Mouse (Mus musculus) midbrain, embryonic 10.5 days (tissue): Measurements from ENCODE around the gene Lyve1. TPM values are rescaled to one million over a fixed set of nuclear protein-coding genes. Genes with fewer than 3 reads are reported as not detected.
A peak's percentile ranks its signal among the peaks of the same experiment; 100 is the strongest.

ENCODE experiments used
- DNase-seq: peaks from one replicate; pipeline ENCODE4 v3.0.0-alpha.2; 2017; ENCODE audit warnings: low spot score
- H3K27ac ChIP-seq: fragments of 300-500 bp; sonication (generic); replicated peaks from 2 replicates; pipeline ENCODE4 v1.5.1; 2016; ENCODE audit warnings: mild to moderate bottlenecking
- H3K27me3 ChIP-seq: fragments of 300-500 bp; sonication (generic); 2 replicates; pipeline ENCODE4 v1.6.1; 2016; ENCODE audit warnings: low read depth, mild to moderate bottlenecking; ENCODE audit not compliant: poor library complexity, severe bottlenecking
- H3K36me3 ChIP-seq: fragments of 300-500 bp; sonication (generic); 2 replicates; pipeline ENCODE4 v1.6.1; 2016; ENCODE audit warnings: mild to moderate bottlenecking, moderate library complexity
- H3K4me1 ChIP-seq: fragments of 300-500 bp; sonication (generic); 2 replicates; pipeline ENCODE4 v1.6.1; 2016
- H3K4me3 ChIP-seq: fragments of 300-500 bp; sonication (generic); 2 replicates; pipeline ENCODE4 v1.5.1; 2016; ENCODE audit warnings: mild to moderate bottlenecking, moderate library complexity
- H3K9me3 ChIP-seq: fragments of 300-500 bp; sonication (generic); replicated peaks from 2 replicates; pipeline ENCODE4 v1.6.1; 2016; ENCODE audit warnings: mild to moderate bottlenecking
- WGBS: fragments of 180-500 bp; shearing (Covaris S2); methylation state at CpG from one replicate; pipeline ENCODE4 v1.1.7; 2016; 5-methylcytosine and 5-hydroxymethylcytosine counted together
- polyA plus RNA-seq: library from polyadenylated mRNA; unstranded; fragments of >200 nt; fragmentation: Nextera tagmentation; extraction: Ambion mirVana; gene quantifications from 2 replicates; pipeline ENCODE4 v1.2.1, GENCODE M21; 2016

Lyve1 gene
- polyA plus RNA-seq, 1 experiment from 2014 or later, result 0.73 TPM

DNA sequence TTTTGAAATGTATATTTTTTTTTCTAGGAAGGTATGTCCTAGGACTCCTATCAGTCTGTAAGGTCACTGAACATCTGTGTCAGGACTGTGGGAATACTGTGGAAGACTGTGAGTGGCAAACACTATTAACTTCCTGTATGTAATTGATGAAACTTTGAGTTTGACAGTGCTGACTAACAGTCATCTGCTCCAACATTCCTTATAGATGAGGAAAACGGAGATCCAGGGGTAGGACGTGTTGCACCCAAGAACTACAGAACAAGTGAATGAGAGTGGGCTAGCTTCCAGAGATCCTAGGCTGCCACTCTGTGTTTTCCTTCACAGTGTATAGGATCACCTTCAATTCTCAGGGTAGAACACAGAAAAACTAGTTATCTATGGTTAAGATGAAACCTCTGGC is 15.7 kb downstream of the Lyve1 start:
- WGBS, result 88% methylated on average over 2 of the region's 2 CpGs
- H3K4me1 ChIP-seq, result peaks cover 18% of the 10 kb centered on the region
- no peaks in the 10 kb centered on the region for H3K36me3 ChIP-seq
- H3K9me3 ChIP-seq, result no peaks in the 10 kb centered on the region
- no peak for DNase-seq
- no peak overlapping the region for H3K4me3 ChIP-seq
- H3K27me3 ChIP-seq, result no peaks in the 10 kb centered on the region
- H3K27ac ChIP-seq, result no peak overlapping the region

DNA sequence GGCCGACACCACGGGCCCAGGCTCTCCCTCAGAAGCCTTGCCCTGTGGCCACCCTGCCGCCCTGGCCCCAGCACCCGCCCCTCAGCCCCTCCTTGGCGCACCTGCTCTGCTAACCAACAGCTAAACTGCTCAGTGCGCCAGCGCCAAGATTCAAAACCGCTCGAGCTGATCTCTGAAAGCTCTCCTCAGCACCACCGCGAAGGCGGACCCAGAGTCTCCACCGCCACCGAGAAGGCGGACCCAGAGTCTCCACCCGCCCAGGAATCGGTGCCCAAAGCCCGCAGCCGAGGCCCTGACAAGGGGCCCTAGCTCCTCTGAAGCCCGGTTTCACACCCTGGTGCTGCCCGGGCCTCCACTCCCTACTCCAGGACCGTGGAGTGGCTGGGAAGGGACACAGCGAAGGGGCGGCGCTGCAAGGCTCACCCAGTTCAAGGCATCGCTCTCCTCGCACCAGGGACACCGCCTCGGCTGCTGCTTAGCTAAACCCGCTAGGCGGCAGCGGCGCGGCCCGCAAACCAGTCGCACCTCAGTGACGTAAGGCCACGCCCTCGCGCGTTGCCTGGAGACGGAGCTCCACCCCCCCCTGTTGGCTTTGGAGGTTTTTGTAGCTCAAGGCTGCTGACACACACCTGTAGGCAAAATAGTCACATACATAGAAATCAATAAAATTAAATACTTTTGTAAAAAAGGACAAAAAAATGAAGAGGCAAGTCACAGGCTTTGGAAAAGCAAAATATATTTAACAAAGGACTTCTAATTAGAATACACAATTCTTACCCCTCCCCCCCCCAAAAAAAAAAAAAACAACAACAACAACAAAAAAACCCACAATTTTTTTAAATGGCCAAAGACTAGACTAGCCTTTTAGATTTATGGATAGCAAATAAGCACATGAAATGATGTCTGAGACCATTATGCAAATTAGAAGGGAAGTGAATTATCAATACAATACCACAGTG is 18.8 kb downstream of the Lyve1 start, which contains the start of gene Rnf141:
Gene Rnf141, minus strand, starts transcription at position 542 of the 959 bp plus-strand sequence.
- peak within 1 kb of the TSS; percentile 86 for H3K4me3 ChIP-seq
- WGBS, result 0% methylated on average over 42 of the region's 42 CpGs
- no peaks in the 10 kb centered on the region for H3K27me3 ChIP-seq
- H3K27ac ChIP-seq, result peak within 1 kb of the TSS; percentile 92
- H3K36me3 ChIP-seq, result no peaks in the 10 kb centered on the region
- peaks cover 12% of the 10 kb centered on the region for H3K4me1 ChIP-seq
- H3K9me3 ChIP-seq, result no peaks in the 10 kb centered on the region
- DNase-seq, result peak; percentile 93

DNA sequence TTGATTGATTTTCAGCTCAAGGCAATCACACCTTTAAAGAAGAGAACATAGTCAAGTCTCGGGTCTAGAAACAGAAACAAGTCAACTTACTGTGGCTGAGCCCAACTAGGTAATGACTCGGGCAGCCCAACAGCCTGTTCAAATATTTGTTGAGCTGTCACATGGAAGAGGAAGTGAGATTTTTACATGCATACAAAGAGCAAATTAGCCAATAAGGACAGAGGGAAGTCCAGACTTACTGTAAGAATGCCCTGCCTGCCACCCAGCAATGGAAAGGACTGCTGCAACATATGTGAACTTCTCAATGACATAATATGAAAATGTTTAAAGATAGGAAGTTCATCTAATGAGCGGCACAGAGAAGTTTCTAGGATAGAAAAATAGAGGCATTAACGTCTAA is 22.7 kb downstream of the Lyve1 start:
- H3K4me1 ChIP-seq, result peaks cover 12% of the 10 kb centered on the region
- H3K27ac ChIP-seq, result no peak overlapping the region
- H3K9me3 ChIP-seq, result no peaks in the 10 kb centered on the region
- no peaks in the 10 kb centered on the region for H3K27me3 ChIP-seq
- no peak overlapping the region for H3K4me3 ChIP-seq
- DNase-seq, result no peak
- 84% methylated on average over 4 of the region's 4 CpGs for WGBS
- peaks cover 10% of the 10 kb centered on the region; the same call in 1 of the 2 replicates for H3K36me3 ChIP-seq

DNA sequence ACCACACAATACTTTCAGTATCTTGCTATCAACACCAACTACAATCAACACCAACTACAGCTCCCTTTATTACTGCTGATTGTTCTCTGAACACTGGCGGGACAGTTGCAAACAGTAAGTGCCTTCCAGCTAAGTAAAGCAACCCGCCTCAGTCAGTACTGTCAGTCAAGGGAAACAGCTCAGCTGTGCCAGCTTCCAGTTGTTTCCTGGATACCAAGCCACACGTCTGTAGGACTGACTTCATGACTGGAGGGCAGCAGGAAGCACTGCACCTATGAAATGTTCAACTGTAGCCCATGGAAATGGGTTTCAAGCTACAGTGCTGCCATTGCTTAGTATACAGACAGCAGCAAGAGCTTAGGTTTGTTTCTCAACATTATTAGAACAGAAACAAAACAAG is 28.5 kb downstream of the Lyve1 start:
- 0 out of 2 replicates have a peak, but pooled peaks cover 2% of the 10 kb centered on the region for H3K4me1 ChIP-seq
- no peaks in the 10 kb centered on the region for H3K27me3 ChIP-seq
- H3K27ac ChIP-seq, result no peak overlapping the region
- 72% methylated on average over 3 of the region's 3 CpGs for WGBS
- no peaks in the 10 kb centered on the region for H3K9me3 ChIP-seq
- no peak for DNase-seq
- H3K4me3 ChIP-seq, result no peak overlapping the region
- peaks cover 33% of the 10 kb centered on the region for H3K36me3 ChIP-seq

DNA sequence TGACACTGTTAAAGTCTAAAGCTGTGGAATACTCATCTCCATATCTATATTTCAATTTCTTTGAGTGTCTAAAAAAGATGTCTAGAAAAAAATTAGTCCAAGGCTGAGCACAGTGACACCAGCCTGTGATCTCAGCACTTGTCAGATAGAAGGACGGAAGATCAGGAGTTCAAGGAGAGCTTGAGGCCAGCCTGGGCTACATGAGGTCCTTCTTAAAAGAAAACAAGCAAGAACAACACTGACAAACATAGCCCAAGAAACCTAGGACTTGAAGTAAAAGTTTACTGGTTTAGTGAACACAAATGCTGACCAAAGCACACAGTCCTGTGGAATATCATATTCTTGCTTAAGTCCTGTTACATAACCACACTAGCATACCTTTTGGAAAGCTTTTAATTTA is 29.0 kb downstream of the Lyve1 start:
- Histone ChIP-seq H3K4me3 (no peak overlapping the region), H3K36me3 (peaks cover 38% of the 10 kb centered on the region), H3K9me3 (no peaks in the 10 kb centered on the region), H3K27ac (no peak overlapping the region), H3K4me1 (0 out of 2 replicates have a peak, but pooled peaks cover 2% of the 10 kb centered on the region), H3K27me3 (no peaks in the 10 kb centered on the region)
- DNase-seq, result no peak
- WGBS, result 98% methylated on average over 1 of the region's 1 CpGs

DNA sequence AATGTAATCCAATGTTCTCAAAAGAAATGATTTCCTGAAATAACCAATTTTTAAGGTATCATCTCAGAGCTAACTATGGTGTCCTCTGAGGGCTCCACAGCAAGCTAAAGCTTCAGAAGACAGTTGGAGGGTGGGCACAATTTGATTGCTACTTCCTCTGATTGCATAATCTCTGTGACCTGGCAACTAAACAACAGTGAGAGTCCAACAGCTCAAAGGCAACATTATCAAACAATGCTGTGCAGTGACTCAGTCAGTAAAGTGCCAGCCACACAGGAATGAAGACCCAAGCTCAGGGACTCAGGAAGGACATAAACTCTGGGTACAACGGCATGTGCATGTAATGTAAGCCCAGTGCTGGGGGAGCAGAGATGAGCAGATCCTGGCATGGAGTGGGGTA is 30.0 kb downstream of the Lyve1 start:
- Histone ChIP-seq H3K27ac (no peak overlapping the region), H3K4me1 (0 out of 2 replicates have a peak, but pooled peaks cover 2% of the 10 kb centered on the region), H3K9me3 (no peaks in the 10 kb centered on the region), H3K27me3 (no peaks in the 10 kb centered on the region), H3K4me3 (no peak overlapping the region), H3K36me3 (peaks cover 48% of the 10 kb centered on the region)
- DNase-seq, result no peak
- WGBS, result 90% methylated on average over 1 of the region's 1 CpGs

DNA sequence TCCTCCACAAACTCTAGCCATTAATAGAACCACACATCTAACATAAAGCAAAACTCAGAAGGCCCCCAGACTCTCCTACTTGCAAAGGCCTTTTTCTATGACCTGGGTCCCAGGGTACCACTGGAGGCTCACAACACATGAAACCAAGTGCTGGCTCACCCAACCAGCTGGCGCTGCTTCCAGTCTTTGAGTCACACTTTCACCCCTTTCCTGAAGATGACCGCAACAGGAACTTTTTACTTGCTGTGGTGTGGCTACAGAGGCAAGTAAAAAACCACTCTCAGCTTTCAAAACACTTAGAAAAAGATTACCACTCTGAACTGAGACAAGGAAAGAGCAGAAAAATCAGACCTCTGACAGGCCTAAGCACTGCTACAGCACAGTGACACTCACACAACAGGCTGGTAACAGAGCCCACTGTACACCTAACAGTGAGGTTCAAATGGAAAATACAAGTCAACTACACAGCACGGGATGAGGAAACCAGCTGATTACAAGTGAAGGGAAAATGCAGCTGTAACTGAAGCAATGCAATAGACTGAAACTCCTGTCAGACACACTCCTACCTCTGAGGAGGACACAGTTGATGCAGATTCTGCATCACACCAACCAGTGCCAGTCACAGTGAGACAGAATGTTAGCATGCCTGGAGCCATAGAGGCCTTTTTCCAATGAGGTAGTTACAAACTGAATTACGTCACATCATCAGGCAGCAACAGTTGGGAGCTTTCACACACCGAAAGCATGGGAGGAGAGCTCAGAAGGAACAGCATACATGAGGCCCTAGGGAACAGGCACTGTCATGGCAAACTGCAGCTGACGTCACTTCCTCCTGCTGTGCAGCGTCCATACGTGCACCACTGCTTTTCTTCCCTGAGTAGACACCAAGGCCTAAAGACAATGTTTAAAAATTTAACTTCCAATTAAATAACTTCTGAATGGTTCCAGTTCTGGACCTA is 38.8 kb downstream of the Lyve1 start:
- no peaks in the 10 kb centered on the region for H3K27me3 ChIP-seq
- H3K9me3 ChIP-seq, result no peaks in the 10 kb centered on the region
- H3K4me1 ChIP-seq, result no peaks in the 10 kb centered on the region
- H3K27ac ChIP-seq, result no peak overlapping the region
- no peak for DNase-seq
- H3K4me3 ChIP-seq, result no peak overlapping the region
- H3K36me3 ChIP-seq, result peaks cover 54% of the 10 kb centered on the region
- WGBS, result 92% methylated on average over 8 of the region's 8 CpGs

DNA sequence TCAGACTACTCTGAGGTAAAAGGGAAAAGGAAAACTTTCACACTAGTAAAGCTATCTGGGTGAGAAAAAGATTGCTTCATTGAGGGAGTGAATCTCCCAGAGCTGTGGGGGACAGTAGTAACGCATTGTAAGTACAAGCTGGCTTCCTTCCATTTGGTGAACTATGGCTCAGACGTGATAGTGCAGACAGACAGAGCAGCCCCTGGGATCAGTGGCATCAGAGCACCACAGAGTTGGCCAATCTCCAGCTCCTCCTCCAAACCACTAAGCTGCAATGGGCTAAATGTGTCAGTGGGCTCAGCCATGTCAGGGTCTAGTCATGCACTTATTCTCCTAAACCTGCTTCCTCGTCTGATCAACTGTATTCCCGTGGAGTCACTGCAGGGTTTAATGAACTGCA is 39.4 kb downstream of the Lyve1 start:
- DNase-seq, result no peak
- H3K27me3 ChIP-seq, result no peaks in the 10 kb centered on the region
- no peak overlapping the region for H3K4me3 ChIP-seq
- H3K36me3 ChIP-seq, result peaks cover 47% of the 10 kb centered on the region
- H3K4me1 ChIP-seq, result no peaks in the 10 kb centered on the region
- no peaks in the 10 kb centered on the region for H3K9me3 ChIP-seq
- WGBS, result 85% methylated on average over 4 of the region's 4 CpGs
- H3K27ac ChIP-seq, result no peak overlapping the region

DNA sequence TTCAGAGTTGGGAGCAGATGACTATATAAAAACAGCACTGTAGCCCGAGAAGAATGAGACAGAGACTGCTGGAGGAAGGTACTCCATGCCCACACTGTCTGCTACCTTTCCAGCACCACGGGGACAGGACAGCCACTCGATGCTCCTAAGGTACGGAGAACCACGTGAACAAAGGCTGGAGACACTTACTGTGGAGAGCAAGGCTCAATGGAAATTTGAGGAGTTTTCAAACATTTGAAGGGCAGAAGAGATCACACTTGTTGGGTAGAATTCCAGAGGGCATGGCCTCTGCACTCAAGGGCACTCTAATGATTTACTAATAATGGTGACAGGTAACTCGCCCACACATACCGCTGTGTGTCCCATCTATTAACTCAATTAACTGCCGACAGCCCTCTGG is 40.0 kb downstream of the Lyve1 start:
- WGBS, result 90% methylated on average over 8 of the region's 8 CpGs
- no peaks in the 10 kb centered on the region for H3K9me3 ChIP-seq
- H3K4me3 ChIP-seq, result no peak overlapping the region
- no peaks in the 10 kb centered on the region for H3K27me3 ChIP-seq
- no peak overlapping the region for H3K27ac ChIP-seq
- no peak for DNase-seq
- no peaks in the 10 kb centered on the region for H3K4me1 ChIP-seq
- peaks cover 42% of the 10 kb centered on the region for H3K36me3 ChIP-seq

DNA sequence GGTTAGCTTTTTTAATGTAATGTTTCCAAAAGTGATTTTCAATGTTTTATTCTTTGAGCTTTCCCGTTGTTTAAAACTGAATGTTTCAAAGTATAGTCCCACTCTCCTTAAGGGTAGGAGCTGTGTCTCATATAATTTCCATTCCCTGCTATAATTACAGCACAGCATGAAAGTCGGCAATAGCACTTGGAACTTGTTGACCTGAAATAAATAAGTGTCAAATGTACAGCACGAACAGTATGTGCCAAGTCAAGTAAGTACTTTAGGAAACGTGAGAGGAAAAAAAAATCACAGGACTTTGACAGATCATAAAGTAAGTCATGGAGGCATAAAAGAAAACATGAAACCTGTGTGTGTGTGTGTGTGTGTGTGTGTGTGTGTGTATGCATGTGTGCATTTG is 41.0 kb downstream of the Lyve1 start:
- 88% methylated on average over 4 of the region's 4 CpGs for WGBS

DNA sequence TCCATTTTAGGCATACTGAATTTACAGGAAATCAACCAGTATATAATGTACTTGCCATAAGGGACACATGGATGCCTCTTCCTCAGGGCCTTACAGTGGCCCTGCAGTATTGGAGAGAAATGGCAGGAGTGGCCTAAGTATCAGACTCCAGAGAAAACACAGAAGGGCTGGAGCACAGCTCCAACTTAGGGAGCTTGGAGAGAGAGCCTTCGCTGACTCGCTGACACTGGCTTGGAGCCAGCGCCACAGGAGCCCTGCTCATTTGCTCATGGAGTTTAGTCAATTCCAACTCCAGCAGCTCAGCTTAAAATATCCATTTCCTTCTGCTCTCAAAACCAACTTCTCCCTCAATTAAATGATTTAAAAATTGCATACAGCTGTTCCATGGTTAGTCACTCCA is 41.4 kb downstream of the Lyve1 start:
- no peak for DNase-seq
- H3K9me3 ChIP-seq, result no peaks in the 10 kb centered on the region
- H3K36me3 ChIP-seq, result peaks cover 31% of the 10 kb centered on the region
- 90% methylated on average over 3 of the region's 3 CpGs for WGBS
- H3K4me3 ChIP-seq, result no peak overlapping the region
- no peaks in the 10 kb centered on the region for H3K4me1 ChIP-seq
- no peak overlapping the region for H3K27ac ChIP-seq
- H3K27me3 ChIP-seq, result no peaks in the 10 kb centered on the region

More for the DNA sequence above, 41.0 kb downstream of the Lyve1 start:
- Histone ChIP-seq H3K4me1 (no peaks in the 10 kb centered on the region), H3K4me3 (no peak overlapping the region), H3K27ac (no peak overlapping the region), H3K9me3 (no peaks in the 10 kb centered on the region), H3K27me3 (no peaks in the 10 kb centered on the region), H3K36me3 (peaks cover 35% of the 10 kb centered on the region)
- no peak for DNase-seq

DNA sequence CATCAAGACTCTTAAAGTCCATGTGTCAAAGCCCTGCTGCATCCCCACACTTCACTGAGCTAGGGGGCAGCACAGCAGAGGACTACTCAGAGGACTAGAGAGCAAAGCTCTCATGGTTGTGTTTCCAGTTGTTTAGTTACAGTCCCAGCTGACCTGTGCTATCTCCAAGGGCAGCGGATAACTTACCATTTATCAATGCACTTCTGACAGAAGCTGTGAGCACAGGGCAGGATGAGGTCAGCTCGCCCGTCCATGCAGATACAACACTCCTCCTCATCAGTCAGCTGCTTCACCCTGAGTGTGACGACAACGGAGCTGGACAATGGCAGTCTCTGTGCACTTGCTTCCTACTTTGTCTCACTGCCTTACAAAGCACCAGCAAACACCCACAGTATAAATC is 42.0 kb downstream of the Lyve1 start:
- Histone ChIP-seq H3K4me1 (no peaks in the 10 kb centered on the region), H3K27ac (no peak overlapping the region), H3K27me3 (no peaks in the 10 kb centered on the region), H3K36me3 (peaks cover 30% of the 10 kb centered on the region), H3K9me3 (no peaks in the 10 kb centered on the region), H3K4me3 (no peak overlapping the region)
- 66% methylated on average over 5 of the region's 5 CpGs for WGBS
- no peak for DNase-seq
